Mouse (Mus musculus): Measurements from ENCODE around the gene Kidins220. TPM values are rescaled to one million over a fixed set of nuclear protein-coding genes. Genes with fewer than 3 reads are reported as not detected.

Kidins220 gene
- polyA plus RNA-seq, 1 experiment from 2014 or later, result 31.0 TPM

DNA sequence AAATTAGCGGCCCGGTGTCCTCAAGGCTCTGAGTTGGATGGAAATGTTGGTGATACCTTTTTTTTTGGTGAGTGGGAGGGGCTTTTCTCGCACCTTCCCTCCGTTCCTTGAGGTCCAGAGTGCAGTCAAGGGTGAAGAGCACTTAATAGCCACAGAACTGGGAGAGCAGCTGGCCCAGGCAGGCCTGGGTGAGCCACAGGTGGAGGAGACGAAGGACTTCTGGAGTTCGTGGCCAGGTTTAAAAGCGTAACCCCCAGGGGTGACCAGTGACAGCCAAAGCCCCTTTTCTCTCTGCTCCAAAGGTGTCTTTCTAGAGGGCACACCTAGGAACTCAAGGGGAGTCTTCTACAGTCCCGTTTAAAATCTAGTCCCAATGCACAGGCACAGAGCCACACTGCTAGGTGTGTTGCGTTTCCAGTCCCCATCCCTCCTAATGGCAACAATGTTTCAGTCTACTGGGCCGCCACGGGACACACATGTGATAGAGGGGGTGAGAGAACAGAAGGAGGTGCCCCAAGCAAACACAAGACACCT is 118.6 kb downstream of the Kidins220 start:
- peaks cover 42% of the 10 kb centered on the region for H3K4me1 ChIP-seq (replicated peaks)
- no peak for ATAC-seq (replicated peaks; ENCODE audit: insufficient number of reproducible peaks, insufficient read depth, low FRiP score, low read depth)
- H3K27me3 ChIP-seq, result no peaks in the 10 kb centered on the region
- no peaks in the 10 kb centered on the region for H3K36me3 ChIP-seq
- 24% methylated on average over 11 of the region's 11 CpGs for WGBS
- peak overlapping the region; percentile 38 for H3K9ac ChIP-seq
- H3K27ac ChIP-seq, result peak overlapping the region; percentile 59
- H3K4me3 ChIP-seq, result peak overlapping the region; percentile 42
- no peaks in the 10 kb centered on the region for H3K9me3 ChIP-seq (replicated peaks)
- peak overlapping the region; percentile 81 for H3K4me2 ChIP-seq

DNA sequence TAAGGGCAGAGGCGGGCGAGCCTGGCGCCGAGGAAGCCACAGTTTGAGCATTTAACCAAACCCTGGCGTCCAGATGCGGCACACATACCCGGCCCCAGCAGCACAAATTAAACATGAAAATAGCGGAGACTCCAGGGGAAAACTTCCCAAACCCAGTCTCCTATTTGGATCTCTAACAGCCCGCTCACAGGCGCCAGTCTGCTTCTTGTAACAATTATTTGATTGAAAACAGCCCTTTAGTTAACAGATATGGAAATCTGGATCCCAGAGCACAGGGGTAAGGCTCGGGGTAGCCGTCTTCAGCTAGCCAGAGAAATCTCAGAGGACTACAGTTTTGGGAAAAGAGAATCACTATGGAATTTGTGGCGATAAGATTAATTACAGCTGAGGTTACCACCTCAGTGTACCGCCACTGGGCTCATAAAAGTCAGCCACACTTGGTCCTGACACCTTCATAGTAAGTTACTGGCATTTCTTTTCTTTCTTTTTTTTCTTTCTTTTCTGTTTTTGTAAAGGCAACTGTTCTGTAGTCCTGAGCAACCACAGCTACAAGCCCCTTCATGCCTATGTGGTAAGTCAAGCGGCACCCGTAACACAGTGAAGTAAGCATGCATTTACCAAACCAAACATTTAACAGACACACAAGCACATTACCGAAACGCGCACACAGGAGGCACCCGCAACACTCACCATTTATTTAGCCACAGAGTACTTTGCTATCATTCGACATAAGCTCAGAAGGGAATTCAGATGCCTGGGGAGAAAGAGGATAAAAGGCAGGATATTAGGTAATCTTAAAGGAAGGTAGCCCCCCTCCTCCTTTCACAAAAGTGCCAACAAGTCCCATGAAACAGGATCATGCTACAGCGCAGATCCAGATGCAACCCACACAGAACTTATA is 120.1 kb downstream of the Kidins220 start:
- H3K9me3 ChIP-seq (replicated peaks), result no peaks in the 10 kb centered on the region
- H3K27me3 ChIP-seq, result no peaks in the 10 kb centered on the region
- peak overlapping the region; percentile 76 for H3K9ac ChIP-seq
- H3K4me3 ChIP-seq, result peak overlapping the region; percentile 81
- H3K27ac ChIP-seq, result peak overlapping the region; percentile 96
- ATAC-seq (replicated peaks; ENCODE audit: insufficient number of reproducible peaks, insufficient read depth, low FRiP score, low read depth), result no peak
- 1% methylated on average over 22 of the region's 22 CpGs for WGBS
- H3K36me3 ChIP-seq, result no peaks in the 10 kb centered on the region
- peak overlapping the region; percentile 92 for H3K4me2 ChIP-seq
- H3K4me1 ChIP-seq (replicated peaks), result peaks cover 38% of the 10 kb centered on the region

DNA sequence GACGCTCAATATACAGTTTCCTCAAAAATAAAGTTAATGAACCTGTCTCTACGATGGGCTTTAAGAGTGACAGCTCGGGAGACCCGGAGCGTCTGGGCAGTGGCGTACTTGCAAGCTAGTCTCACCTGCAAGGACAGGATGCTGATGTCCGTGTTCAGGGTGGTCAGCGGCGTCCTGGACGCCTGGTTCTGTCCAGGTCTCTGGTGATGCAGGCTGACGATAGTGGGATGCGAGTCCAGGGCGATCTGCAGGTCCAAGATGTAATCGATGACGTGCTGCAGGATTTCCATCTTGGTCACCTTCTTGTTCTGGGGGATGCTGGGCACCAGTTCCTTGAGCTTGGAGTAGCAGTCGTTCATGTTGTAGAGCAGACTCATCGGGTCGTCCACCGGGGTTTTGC is 120.8 kb downstream of the Kidins220 start:
- no peaks in the 10 kb centered on the region for H3K9me3 ChIP-seq (replicated peaks)
- peak overlapping the region; percentile 92 for H3K4me2 ChIP-seq
- H3K27me3 ChIP-seq, result no peaks in the 10 kb centered on the region
- H3K4me1 ChIP-seq (replicated peaks), result peaks cover 35% of the 10 kb centered on the region
- no peaks in the 10 kb centered on the region for H3K36me3 ChIP-seq
- under 1% methylated on average over 19 of the region's 19 CpGs for WGBS
- peak overlapping the region; percentile 76 for H3K9ac ChIP-seq
- peak overlapping the region; percentile 81 for H3K4me3 ChIP-seq
- H3K27ac ChIP-seq, result peak overlapping the region; percentile 96
- no peak for ATAC-seq (replicated peaks; ENCODE audit: insufficient number of reproducible peaks, insufficient read depth, low FRiP score, low read depth)

DNA sequence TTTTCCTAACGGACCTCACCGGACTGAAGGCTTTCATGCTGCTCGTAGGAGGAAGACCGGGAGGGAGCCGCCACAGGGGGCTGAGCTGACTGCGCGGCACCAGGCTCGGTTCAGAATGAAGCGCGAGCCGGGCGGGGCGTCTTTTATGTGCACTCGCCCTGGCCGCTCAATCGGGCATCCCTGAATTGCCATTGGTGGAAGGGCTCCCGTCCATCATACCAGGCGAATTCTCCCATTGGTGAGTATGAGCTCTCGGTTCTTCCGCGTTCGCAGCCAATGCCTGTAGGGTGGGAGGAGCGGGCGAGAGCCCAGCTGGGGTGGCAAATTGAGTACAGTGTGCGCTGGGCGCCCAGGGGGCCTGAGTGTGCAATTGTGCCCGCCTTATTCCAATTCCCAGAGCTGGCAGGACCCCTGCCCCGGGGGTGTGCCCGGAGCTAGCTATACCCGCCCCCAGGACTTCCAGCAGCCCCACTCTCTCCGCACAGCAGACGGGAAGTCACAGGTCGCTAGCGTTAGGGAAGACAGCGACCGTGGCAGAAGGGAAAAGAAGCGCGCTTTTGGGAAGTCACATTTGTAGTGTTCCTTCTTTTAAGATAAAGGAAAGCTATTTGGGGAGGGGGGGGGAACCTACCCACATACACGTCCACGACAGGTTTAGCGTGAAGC is 121.4 kb downstream of the Kidins220 start:
- peak overlapping the region; percentile 76 for H3K9ac ChIP-seq
- under 1% methylated on average over 41 of the region's 41 CpGs for WGBS
- no peaks in the 10 kb centered on the region for H3K27me3 ChIP-seq
- peak; percentile 87 for ATAC-seq (replicated peaks; ENCODE audit: insufficient number of reproducible peaks, insufficient read depth, low FRiP score, low read depth)
- H3K36me3 ChIP-seq, result no peaks in the 10 kb centered on the region
- H3K4me2 ChIP-seq, result peak overlapping the region; percentile 92
- peak overlapping the region; percentile 81 for H3K4me3 ChIP-seq
- H3K4me1 ChIP-seq (replicated peaks), result peaks cover 38% of the 10 kb centered on the region
- peak overlapping the region; percentile 96 for H3K27ac ChIP-seq
- H3K9me3 ChIP-seq (replicated peaks), result no peaks in the 10 kb centered on the region

DNA sequence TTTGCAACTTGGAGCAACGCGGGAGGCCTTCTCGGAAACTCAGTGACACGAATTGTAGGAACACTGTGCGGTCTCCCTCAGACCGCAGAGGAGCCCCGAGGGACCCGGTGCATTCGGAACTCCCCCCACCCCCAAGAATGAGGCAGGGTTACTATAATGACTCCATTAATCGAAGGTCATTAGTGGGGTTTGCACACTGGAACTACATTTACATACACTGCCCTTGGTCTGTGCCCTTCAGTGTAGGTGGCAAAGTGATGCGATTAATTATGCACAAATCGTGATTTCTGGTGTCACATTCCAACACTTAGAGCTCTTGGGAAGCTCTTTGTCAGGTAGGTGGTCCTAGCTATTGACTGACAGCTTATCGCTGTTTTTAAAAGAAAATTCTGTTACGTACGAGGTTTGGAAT is 121.9 kb downstream of the Kidins220 start:
- no peaks in the 10 kb centered on the region for H3K27me3 ChIP-seq
- peak overlapping the region; percentile 92 for H3K4me2 ChIP-seq
- no peaks in the 10 kb centered on the region for H3K36me3 ChIP-seq
- ATAC-seq (replicated peaks; ENCODE audit: insufficient number of reproducible peaks, insufficient read depth, low FRiP score, low read depth), result no peak
- H3K4me1 ChIP-seq (replicated peaks), result peaks cover 43% of the 10 kb centered on the region
- peak overlapping the region; percentile 96 for H3K27ac ChIP-seq
- H3K4me3 ChIP-seq, result peak overlapping the region; percentile 81
- H3K9ac ChIP-seq, result peak overlapping the region; percentile 70
- 1% methylated on average over 15 of the region's 15 CpGs for WGBS
- H3K9me3 ChIP-seq (replicated peaks), result no peaks in the 10 kb centered on the region

DNA sequence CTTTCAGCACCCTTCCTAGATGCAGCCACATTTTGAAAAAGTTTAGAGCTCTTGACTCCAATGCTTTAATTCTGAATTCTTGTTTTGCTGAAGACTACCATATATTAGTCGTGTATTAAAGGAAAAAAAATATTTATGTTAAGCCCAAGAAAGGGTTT is 122.2 kb downstream of the Kidins220 start, which contains the start of gene Id2:
TSS of gene Id2 (minus strand) at position 89 of the 158 bp plus-strand sequence.
- no peaks in the 10 kb centered on the region for H3K36me3 ChIP-seq
- 0% methylated on average over 1 of the region's 1 CpGs for WGBS
- peaks cover 42% of the 10 kb centered on the region for H3K4me1 ChIP-seq (replicated peaks)
- H3K4me2 ChIP-seq, result peak within 1 kb of the TSS; percentile 92
- H3K9me3 ChIP-seq (replicated peaks), result no peaks in the 10 kb centered on the region
- H3K27ac ChIP-seq, result peak within 1 kb of the TSS; percentile 96
- H3K27me3 ChIP-seq, result no peaks in the 10 kb centered on the region
- peak within 1 kb of the TSS; percentile 81 for H3K4me3 ChIP-seq
- no peak for ATAC-seq (replicated peaks; ENCODE audit: insufficient number of reproducible peaks, insufficient read depth, low FRiP score, low read depth)
- H3K9ac ChIP-seq, result peak within 1 kb of the TSS; percentile 70

DNA sequence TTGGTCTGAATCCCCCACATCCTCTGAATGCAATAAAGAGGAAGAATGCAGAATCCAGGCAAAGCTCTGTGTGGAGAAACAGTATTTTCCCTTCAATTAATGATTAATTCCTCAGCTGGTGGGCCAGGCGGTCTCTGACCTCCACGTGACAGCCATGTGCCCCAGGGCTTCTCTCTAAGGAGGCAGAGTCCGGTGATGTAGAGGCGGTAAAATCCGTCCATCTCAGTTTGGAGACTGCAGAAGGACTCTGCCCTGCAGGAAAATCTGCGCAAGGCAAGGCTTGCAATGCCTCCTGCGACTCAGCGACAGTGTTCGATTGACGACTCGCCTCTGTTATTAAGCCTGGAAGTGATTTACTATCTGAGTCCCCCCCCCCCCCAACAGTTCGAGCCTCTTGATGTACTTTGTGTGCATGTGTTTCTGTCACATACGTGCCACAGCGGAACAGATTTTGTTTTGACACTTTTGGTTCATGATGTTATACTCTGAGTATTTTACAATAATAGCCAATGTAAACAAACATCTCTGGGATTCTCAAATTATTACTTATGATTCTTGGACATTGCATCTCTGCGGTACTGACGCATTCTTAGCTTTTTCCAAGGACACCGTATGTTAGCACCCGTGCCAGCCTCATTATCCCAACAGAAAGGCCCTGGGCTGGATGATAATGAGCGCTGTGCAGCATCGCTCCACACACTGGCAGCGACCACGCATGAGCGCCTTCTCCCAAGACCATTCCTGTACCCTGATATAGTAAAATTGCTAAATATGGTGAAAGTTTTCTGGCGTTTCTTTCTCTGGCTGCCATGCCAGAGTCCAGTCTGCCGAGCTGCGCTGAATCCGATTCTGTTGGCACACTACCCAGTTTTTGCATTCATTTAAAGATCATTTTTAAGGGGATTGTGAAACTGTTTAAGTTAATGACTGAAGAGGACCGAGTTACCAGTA is 122.8 kb downstream of the Kidins220 start:
- Histone ChIP-seq H3K27me3 (no peaks in the 10 kb centered on the region), H3K9me3 (replicated peaks) (no peaks in the 10 kb centered on the region), H3K4me1 (replicated peaks) (peaks cover 38% of the 10 kb centered on the region), H3K4me3 (peak overlapping the region; percentile 81), H3K36me3 (no peaks in the 10 kb centered on the region), H3K27ac (peak overlapping the region; percentile 96), H3K9ac (peak overlapping the region; percentile 62), H3K4me2 (peak overlapping the region; percentile 92)
- WGBS, result 8% methylated on average over 28 of the region's 28 CpGs
- no peak for ATAC-seq (replicated peaks; ENCODE audit: insufficient number of reproducible peaks, insufficient read depth, low FRiP score, low read depth)

DNA sequence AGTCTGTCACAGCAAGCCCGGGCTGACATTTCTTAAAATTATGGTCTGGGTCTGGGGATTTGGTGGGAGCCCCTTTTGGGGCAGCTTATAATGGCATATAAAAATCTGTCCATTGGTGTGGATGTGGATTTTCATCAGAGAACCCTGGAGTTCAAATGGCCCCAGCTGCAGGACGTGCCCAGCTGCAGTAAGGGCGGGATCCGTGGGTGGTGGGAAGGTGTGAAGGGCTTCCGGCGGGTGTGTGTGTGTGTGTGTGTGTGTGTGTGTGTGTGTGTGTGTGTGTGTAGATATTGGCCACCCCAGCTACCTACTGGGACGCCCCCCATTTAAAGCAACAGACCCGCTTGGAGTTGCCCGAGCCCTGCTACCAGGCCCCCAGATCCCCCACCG is 123.4 kb downstream of the Kidins220 start:
- Histone ChIP-seq H3K9me3 (replicated peaks) (no peaks in the 10 kb centered on the region), H3K27me3 (no peaks in the 10 kb centered on the region), H3K4me2 (peak overlapping the region; percentile 92), H3K4me3 (peak overlapping the region; percentile 81), H3K9ac (peak overlapping the region; percentile 62), H3K4me1 (replicated peaks) (peaks cover 31% of the 10 kb centered on the region), H3K27ac (peak overlapping the region; percentile 96), H3K36me3 (no peaks in the 10 kb centered on the region)
- ATAC-seq (replicated peaks; ENCODE audit: insufficient number of reproducible peaks, insufficient read depth, low FRiP score, low read depth), result no peak; the same call in 1 of the 2 replicates
- 3% methylated on average over 9 of the region's 10 CpGs for WGBS

DNA sequence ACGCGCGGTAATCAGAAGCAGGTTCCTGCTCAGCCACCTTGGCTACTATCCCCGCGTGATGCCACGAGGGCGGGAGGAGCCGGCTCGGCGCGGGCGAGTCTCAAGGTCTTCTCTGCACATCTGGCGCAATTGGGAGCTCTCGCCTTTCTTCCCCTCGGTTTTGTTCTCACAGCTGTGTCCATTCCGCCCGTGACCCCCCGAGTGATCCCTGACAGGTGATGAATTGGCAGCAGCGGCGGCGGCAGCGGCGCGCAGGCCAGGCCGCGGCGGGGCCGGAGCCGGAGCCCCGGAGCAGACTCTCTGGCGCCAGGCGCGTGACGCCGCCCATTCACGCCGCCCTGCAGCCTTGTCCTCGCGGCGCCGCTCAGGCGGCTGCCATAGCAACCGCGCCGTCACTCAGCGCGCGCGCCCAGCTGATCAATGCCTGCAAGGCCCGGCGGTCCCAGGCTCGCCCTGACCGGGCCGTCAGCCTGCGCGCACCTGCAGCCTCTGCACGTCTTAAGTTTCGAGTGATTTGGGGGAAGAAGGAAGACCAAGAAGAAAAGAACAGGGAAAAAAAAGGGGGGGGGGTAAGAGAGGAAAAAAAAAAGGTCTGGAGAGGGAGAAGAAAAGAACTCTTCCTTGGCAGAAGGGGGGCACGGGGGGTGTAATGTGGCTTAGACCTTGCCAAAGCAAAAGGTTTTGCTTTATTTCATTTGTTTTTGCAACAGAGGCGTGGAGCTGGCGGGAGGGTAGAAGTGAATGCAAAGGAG is 124.0 kb downstream of the Kidins220 start:
- no peaks in the 10 kb centered on the region for H3K9me3 ChIP-seq (replicated peaks)
- peak overlapping the region; percentile 81 for H3K4me3 ChIP-seq
- no peaks in the 10 kb centered on the region for H3K36me3 ChIP-seq
- H3K27me3 ChIP-seq, result no peaks in the 10 kb centered on the region
- peak overlapping the region; percentile 71 for H3K9ac ChIP-seq
- peak; percentile 78 for ATAC-seq (replicated peaks; ENCODE audit: insufficient number of reproducible peaks, insufficient read depth, low FRiP score, low read depth)
- peak overlapping the region; percentile 96 for H3K27ac ChIP-seq
- WGBS, result under 1% methylated on average over 61 of the region's 61 CpGs
- H3K4me1 ChIP-seq (replicated peaks), result peaks cover 27% of the 10 kb centered on the region
- H3K4me2 ChIP-seq, result peak overlapping the region; percentile 92

DNA sequence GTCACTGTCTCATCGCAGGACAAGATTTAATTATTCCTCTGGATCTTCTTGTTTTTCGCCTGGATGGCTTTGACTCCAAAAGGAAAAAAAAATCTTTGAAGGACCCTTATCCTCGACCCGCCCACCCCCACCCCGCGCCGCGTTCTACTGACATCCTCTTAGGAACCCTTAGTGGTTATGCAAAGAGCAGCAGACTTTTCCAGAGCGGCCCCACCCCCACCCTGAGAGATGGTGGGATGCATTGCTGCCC is 124.5 kb downstream of the Kidins220 start:
- Histone ChIP-seq H3K9ac (peak overlapping the region; percentile 71), H3K36me3 (no peaks in the 10 kb centered on the region), H3K4me2 (peak overlapping the region; percentile 92), H3K27me3 (no peaks in the 10 kb centered on the region), H3K4me3 (peak overlapping the region; percentile 81), H3K27ac (peak overlapping the region; percentile 96), H3K4me1 (replicated peaks) (peaks cover 27% of the 10 kb centered on the region), H3K9me3 (replicated peaks) (no peaks in the 10 kb centered on the region)
- 0 out of 2 replicates have a peak, but pooled peaks have one; percentile 8 for ATAC-seq (replicated peaks; ENCODE audit: insufficient number of reproducible peaks, insufficient read depth, low FRiP score, low read depth)
- 0% methylated on average over 9 of the region's 9 CpGs for WGBS
